Mouse (Mus musculus) embryonic fibroblast, embryonic 13.5 days (primary cell): ENCODE measurements around the gene Cdhr3.

Experiments
- CTCF ChIP-seq: IDR thresholded peaks from 2 replicates; pipeline ENCODE4 v1.5.1; 2011; ENCODE audit warnings: mild to moderate bottlenecking, control low read depth, low read length, moderate library complexity, borderline replicate concordance; ENCODE audit not compliant: insufficient read depth
- POLR2A ChIP-seq: IDR thresholded peaks from 2 replicates; pipeline ENCODE4 v1.6.1; 2011; ENCODE audit warnings: low read depth, mild to moderate bottlenecking, control low read depth, low read length, moderate library complexity

DNA sequence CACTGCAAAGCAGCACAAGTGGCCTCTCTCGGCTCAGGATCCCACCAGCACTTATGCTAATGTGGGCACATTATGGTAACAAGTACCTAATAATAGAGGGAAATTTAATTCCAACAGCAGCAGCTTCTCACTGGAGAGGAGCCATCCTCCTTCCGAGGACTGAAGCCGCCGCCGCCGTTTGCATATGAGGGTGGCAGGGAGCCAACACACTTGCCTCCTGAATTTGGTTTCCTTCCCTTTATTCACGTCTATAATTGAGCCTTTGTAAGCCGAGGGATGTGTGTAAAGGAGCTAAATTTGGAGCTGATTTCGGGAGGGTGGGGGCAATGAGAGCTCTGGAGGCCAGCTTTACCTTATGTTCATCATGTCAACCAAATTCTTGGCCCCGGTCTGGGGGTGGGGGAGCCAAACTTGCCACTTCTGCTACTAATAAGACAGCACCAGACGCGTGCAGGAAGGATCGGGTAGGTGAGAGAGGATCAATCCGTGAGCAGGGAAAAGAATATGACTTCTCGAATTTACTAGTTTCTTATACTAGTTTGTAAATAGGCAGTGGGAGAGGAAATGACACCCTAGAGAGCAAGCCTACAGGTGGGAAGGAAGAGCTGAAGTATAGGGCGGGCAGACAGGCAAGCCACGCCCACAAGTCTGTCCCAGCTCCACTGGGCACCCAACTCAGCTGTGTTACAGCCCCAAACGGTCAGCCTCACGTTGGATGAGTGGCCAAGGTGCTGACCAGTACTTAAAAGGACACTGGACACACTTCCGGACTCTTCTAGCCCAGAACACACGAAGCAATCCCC is 56.8 kb downstream of the Cdhr3 start:
- TF ChIP-seq POLR2A (no peak), CTCF (no peak)
